Mouse (Mus musculus) kidney, adult 2 months (tissue): ENCODE results near the gene Bcas3.

ENCODE experiments used
- CTCF ChIP-seq: fragments of 200-500 bp; conservative IDR thresholded peaks from 2 replicates; pipeline ENCODE4 v1.5.1; 2011; ENCODE audit warnings: low read depth, mild to moderate bottlenecking, control low read depth, low read length, moderate library complexity, mixed read lengths; ENCODE audit not compliant: insufficient read depth, insufficient read length
- POLR2A ChIP-seq: fragments of 200-500 bp; IDR thresholded peaks from one replicate; pipeline ENCODE4 v1.6.1; 2011; ENCODE audit warnings: low read depth, low read length, control low read depth

DNA sequence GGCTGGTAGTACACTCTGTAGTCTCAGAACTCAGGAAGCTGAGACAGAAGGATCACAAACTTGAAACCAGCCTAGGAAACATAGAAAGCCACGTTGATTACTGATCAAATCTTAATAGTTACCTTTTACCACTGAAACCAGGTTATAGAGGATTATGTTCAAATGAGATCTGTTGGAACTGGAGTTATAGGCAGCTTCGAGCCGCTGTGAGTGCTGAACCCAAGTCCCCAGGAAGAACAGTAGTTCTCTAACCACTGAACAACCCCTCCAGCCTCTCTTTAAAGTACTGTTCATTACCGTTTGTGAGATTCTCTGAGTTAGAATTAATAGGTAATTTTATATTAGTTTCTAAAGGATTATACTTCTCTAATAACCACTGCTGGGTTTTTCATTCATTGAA lies 188.0 kb downstream of the Bcas3 start:
- no peak for TF ChIP-seq CTCF
- TF ChIP-seq POLR2A: no peak
